Mouse (Mus musculus) liver, postnatal 0 days (tissue): Measurements from ENCODE around the gene Slc6a3. TPM values are rescaled to one million over a fixed set of nuclear protein-coding genes. Genes with fewer than 3 reads are reported as not detected.

Source experiments
- ATAC-seq: fragments of 200-750 bp; cut with Nextera tagmentation; 2 replicates; pipeline ENCODE4 v1.8.0; 2017; ENCODE audit warnings: mild to moderate bottlenecking, moderate library complexity
- DNase-seq: peaks from one replicate; pipeline ENCODE4 v3.0.0-alpha.2; 2016
- H3K27ac ChIP-seq: fragments of 300-500 bp; sonication (generic); 2 replicates; pipeline ENCODE4 v1.5.1; 2014; ENCODE audit warnings: antibody characterized with exemption, moderate library complexity, mild to moderate bottlenecking, low read depth
- H3K27me3 ChIP-seq: fragments of 300-500 bp; sonication (generic); 2 replicates; pipeline ENCODE4 v1.6.1; 2014; ENCODE audit warnings: low read length, control low read depth, mixed read lengths; ENCODE audit not compliant: insufficient read depth
- H3K36me3 ChIP-seq: fragments of 300-500 bp; sonication (generic); replicated peaks from 2 replicates; pipeline ENCODE4 v1.6.1; 2014; ENCODE audit warnings: mild to moderate bottlenecking, control low read depth, low read length, moderate library complexity, mixed read lengths; ENCODE audit not compliant: insufficient read depth
- H3K4me1 ChIP-seq: fragments of 300-500 bp; sonication (generic); 2 replicates; pipeline ENCODE4 v1.6.1; 2014; ENCODE audit warnings: antibody characterized with exemption, mild to moderate bottlenecking, control low read depth; ENCODE audit not compliant: insufficient read depth
- H3K4me2 ChIP-seq: fragments of 300-500 bp; sonication (generic); 2 replicates; pipeline ENCODE4 v1.6.1; 2014; ENCODE audit warnings: low read depth, mild to moderate bottlenecking, low read length, moderate library complexity, mixed read lengths
- H3K4me3 ChIP-seq: fragments of 300-500 bp; sonication (generic); 2 replicates; pipeline ENCODE4 v1.5.1; 2014; ENCODE audit warnings: low read depth, low read length
- H3K9ac ChIP-seq: fragments of 300-500 bp; sonication (generic); replicated peaks from 2 replicates; pipeline ENCODE4 v1.6.1; 2014; ENCODE audit warnings: mild to moderate bottlenecking, moderate library complexity
- H3K9me3 ChIP-seq: fragments of 300-500 bp; sonication (generic); 2 replicates; pipeline ENCODE4 v1.6.1; 2016; ENCODE audit warnings: mild to moderate bottlenecking, control low read depth, low read length, mixed read lengths
- CTCF ChIP-seq: sonication (generic); IDR thresholded peaks from 2 replicates; pipeline ENCODE4 v1.5.1; 2016; ENCODE audit warnings: antibody characterized with exemption, low read depth
- EP300 ChIP-seq: IDR thresholded peaks from 2 replicates; pipeline ENCODE4 v1.6.1; 2016; ENCODE audit warnings: antibody characterized with exemption, low read depth, mild to moderate bottlenecking
- WGBS: fragments of 180-500 bp; shearing (Covaris S2); extraction: QIAGEN DNeasy Blood & Tissue Kit; methylation state at CpG from one replicate; pipeline ENCODE4 v1.1.7; 2014; ENCODE audit not compliant: insufficient replicate concordance; 5-methylcytosine and 5-hydroxymethylcytosine counted together
- polyA plus RNA-seq: library from polyadenylated mRNA; unstranded; fragments of >200 nt; fragmentation: Nextera tagmentation; extraction: Ambion mirVana; gene quantifications from 2 replicates; pipeline ENCODE4 v1.2.1, GENCODE M21; 2015

The Slc6a3 gene
- polyA plus RNA-seq, 1 experiment from 2014 or later = 0.34 TPM

DNA sequence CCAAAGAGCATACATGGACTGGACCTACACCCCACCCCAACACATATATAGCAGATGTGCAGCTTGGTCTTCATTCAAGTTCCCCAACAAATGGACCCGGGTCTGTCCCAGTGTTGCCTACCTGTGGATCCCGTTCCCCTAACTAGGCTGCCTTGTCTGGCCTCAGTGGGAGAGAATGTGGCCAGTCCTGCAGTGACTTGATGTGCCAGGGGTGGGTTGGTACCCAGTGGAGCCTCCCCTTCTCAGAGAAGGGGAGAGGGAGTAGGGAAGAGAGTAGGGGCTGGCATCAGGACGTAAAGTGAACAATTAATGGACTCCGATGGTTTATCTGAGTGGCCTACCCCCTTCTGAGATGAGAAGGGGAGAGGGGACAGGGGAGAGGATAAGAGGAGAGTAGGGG is 66.5 kb downstream of the Slc6a3 start:
- Histone ChIP-seq H3K36me3 (peaks cover 14% of the 10 kb centered on the region), H3K4me1 (peaks cover 19% of the 10 kb centered on the region), H3K9me3 (no peaks in the 10 kb centered on the region), H3K27ac (peak overlapping the region; percentile 85; the same call in 1 of the 2 replicates), H3K9ac (peak overlapping the region; percentile 77), H3K4me2 (peak overlapping the region; percentile 81), H3K27me3 (no peaks in the 10 kb centered on the region), H3K4me3 (peak overlapping the region; percentile 63)
- TF ChIP-seq CTCF (no peak), EP300 (no peak)
- ATAC-seq (no peak), DNase-seq (no peak)
- 52% methylated on average over 4 of the region's 4 CpGs for WGBS

DNA sequence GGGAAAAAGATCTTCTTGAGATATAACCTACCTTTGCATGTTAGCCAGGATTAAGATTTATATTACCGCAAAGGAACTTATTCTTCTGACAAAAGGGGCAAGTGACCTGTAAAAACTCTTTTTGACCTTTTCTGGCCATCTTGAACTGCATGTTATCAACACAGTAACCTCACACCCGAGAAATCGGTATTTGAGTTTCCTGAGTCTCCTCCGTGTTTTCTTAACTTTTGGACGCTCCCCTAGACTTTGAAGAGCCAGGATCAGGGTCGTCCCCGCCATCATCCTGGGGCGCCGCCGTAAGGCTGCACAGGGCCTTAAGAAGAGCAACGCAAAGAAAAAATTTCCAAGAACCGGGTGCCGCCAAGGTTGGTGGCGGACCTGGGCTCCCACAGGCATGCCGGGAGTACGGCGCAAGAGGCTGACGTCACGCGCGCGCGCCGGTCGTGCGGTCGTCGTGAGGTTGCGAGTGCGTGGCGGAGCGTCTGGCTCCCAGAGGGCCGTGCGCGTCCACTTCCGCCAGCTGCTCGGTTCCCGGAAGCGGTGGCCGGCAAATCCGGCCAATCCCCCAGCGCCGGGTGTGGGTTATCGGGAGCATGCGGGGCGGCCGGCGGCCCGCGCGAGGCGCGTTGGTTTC is 67.1 kb downstream of the Slc6a3 start, which contains the start of gene Clptm1l:
Gene Clptm1l, plus strand, starts transcription at position 485 of the 634 bp plus-strand sequence.
- H3K27me3 ChIP-seq = no peaks in the 10 kb centered on the region
- peaks cover 17% of the 10 kb centered on the region for H3K36me3 ChIP-seq
- TF ChIP-seq CTCF = no peak
- TF ChIP-seq EP300 = peak; percentile 58; the same call in 1 of the 2 replicates
- ATAC-seq = peak; percentile 98
- H3K9ac ChIP-seq = peak within 1 kb of the TSS; percentile 77
- H3K4me2 ChIP-seq = peak within 1 kb of the TSS; percentile 81
- H3K9me3 ChIP-seq = no peaks in the 10 kb centered on the region
- H3K27ac ChIP-seq = peak within 1 kb of the TSS; percentile 85
- H3K4me3 ChIP-seq = peak within 1 kb of the TSS; percentile 63
- WGBS = 1% methylated on average over 48 of the region's 53 CpGs
- peak; percentile 97 for DNase-seq
- peaks cover 19% of the 10 kb centered on the region for H3K4me1 ChIP-seq

DNA sequence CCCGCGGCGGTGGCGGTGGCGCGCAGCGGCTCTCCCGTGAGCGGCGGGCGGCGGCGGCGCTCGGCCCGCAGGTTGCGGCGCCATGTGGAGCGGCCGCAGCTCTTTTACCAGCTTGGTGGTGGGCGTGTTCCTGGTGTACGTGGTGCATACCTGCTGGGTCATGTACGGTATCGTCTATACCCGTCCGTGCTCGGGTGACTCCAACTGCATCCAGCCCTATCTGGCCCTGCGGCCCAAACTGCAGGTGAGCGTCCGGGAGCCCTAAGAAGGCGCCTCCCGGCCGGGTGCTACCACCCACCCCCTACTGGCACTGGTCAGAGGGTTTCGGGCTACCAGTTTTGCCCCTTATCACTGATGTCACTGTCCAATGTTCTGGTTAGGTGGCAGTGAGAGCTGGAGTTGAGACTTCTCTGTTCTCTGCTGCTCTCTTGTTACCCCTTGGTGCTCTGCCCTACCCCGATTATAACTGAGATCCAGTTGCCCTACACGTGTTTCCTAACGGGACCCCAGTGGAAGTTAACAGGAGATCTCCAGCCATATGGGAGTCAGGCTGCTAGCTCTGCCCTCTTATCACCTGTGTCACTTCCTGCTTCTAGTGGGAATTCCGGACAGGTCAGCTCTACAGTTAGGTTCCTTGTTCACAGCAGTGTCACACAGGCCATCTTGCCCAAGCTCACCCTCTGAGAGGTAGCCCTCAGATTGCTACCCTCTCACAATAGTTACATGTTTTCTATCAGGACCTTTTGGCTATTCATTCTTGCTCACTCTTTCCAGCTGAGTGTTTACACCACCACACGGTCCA is 67.8 kb downstream of the Slc6a3 start:
- no peaks in the 10 kb centered on the region for H3K27me3 ChIP-seq
- peak overlapping the region; percentile 77 for H3K9ac ChIP-seq
- H3K4me2 ChIP-seq = peak overlapping the region; percentile 81
- peaks cover 19% of the 10 kb centered on the region for H3K4me1 ChIP-seq
- DNase-seq (no peak), ATAC-seq (peak; percentile 73)
- TF ChIP-seq EP300 (no peak), CTCF (no peak)
- H3K4me3 ChIP-seq = peak overlapping the region; percentile 63
- WGBS = 2% methylated on average over 32 of the region's 39 CpGs
- peak overlapping the region; percentile 74 for H3K27ac ChIP-seq
- peaks cover 24% of the 10 kb centered on the region for H3K36me3 ChIP-seq
- no peaks in the 10 kb centered on the region for H3K9me3 ChIP-seq

DNA sequence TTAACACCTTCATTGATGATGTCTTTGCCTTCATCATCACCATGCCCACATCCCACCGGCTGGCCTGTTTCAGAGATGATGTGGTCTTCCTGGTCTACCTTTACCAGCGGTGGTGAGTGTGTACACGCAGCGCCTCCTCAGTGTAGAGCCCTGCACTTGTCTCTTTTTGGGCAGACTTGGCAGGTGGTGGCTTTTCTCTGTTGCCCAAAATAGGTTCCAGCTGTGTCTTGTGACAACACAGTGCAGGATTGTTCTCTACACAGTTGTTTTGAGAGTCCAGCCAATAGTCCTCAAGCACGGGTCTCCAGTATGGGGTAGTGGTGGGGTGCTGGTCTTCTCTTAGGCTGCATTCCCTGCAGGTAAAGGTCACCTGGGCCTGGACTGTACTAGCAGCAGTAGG is 81.9 kb downstream of the Slc6a3 start:
- TF ChIP-seq CTCF (no peak), EP300 (no peak)
- Histone ChIP-seq H3K27ac (no peak overlapping the region), H3K4me3 (no peak overlapping the region), H3K4me1 (no peaks in the 10 kb centered on the region), H3K9me3 (no peaks in the 10 kb centered on the region), H3K4me2 (no peak overlapping the region), H3K27me3 (no peaks in the 10 kb centered on the region), H3K9ac (no peak overlapping the region), H3K36me3 (peaks cover 75% of the 10 kb centered on the region)
- DNase-seq = no peak
- WGBS = 78% methylated on average over 5 of the region's 5 CpGs
- ATAC-seq = no peak

DNA sequence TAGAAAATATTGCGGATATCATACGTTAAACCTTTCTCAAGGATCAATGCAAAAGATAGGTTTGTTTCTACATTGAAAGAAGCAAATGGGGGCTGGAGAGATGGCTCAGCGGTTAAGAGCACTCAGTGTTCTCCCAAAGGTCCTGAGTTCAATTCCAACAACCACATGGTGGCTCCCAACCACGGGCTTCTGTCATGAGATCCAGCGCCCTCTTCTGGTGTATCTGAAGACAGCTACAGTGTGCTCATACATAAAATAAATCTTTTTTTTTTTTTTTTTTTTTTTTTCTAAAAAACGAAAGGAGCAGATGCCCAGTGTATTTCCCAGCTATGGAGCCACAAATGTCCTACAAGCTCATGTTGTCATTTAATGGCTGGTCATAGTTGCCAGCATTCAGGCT is 84.1 kb downstream of the Slc6a3 start:
- Histone ChIP-seq H3K27ac (no peak overlapping the region), H3K9ac (no peak overlapping the region), H3K36me3 (peaks cover 52% of the 10 kb centered on the region), H3K27me3 (no peaks in the 10 kb centered on the region), H3K4me3 (no peak overlapping the region), H3K4me2 (no peak overlapping the region), H3K9me3 (no peaks in the 10 kb centered on the region), H3K4me1 (no peaks in the 10 kb centered on the region)
- TF ChIP-seq EP300 (no peak), CTCF (peak; percentile 56)
- 61% methylated on average over 6 of the region's 6 CpGs for WGBS
- ATAC-seq = no peak
- DNase-seq = peak; percentile 17

DNA sequence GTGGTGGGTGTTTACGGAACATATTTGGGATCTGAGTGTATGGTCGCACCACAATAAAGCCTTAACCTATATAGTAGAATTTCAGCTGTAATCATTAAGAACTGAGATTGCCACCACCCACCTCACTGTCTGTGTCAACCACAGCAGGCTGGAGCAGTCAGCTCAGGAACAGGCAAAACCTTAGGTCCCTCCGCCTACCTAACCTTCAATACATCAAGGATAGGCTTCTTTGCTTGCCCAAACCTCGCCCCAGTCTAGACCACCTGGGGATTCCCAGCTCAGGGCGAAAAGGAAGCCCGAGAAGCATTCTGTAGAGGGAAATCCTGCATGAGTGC is 89.8 kb downstream of the Slc6a3 start:
- Histone ChIP-seq H3K9ac (no peak overlapping the region), H3K4me1 (peaks cover 9% of the 10 kb centered on the region)
- WGBS = 41% methylated on average over 6 of the region's 6 CpGs

More for the DNA sequence above, 89.8 kb downstream of the Slc6a3 start:
- H3K27ac ChIP-seq = 0 out of 2 replicates have a peak overlapping the region, but pooled peaks have one; percentile 18
- no peaks in the 10 kb centered on the region for H3K27me3 ChIP-seq
- DNase-seq = no peak
- H3K4me2 ChIP-seq = peak overlapping the region; percentile 83
- peak overlapping the region; percentile 56 for H3K4me3 ChIP-seq
- ATAC-seq = no peak
- TF ChIP-seq EP300 (no peak), CTCF (no peak)
- no peaks in the 10 kb centered on the region for H3K9me3 ChIP-seq
- H3K36me3 ChIP-seq = peaks cover 1% of the 10 kb centered on the region
